Mouse (Mus musculus) heart, embryonic 10.5 days (tissue): Measurements from ENCODE around the gene Blmh. TPM values are rescaled to one million over a fixed set of nuclear protein-coding genes. Genes with fewer than 3 reads are reported as not detected.
A peak's percentile ranks its signal among the peaks of the same experiment; 100 is the strongest.
"Not testable (repeated sequence)": the region's sequence is repeated elsewhere in the genome, so short reads cannot be mapped to it uniquely, and the experiment has no call there.

Experiments
- DNase-seq: peaks from one replicate; pipeline ENCODE4 v3.0.0-alpha.2; 2017; ENCODE audit warnings: low spot score
- H3K27ac ChIP-seq: fragments of 300-500 bp; sonication (generic); 2 replicates; pipeline ENCODE4 v1.5.1; 2016; ENCODE audit warnings: mild to moderate bottlenecking
- H3K27me3 ChIP-seq: fragments of 300-500 bp; sonication (generic); 2 replicates; pipeline ENCODE4 v1.6.1; 2016; ENCODE audit warnings: mild to moderate bottlenecking; ENCODE audit not compliant: poor library complexity, insufficient read depth, severe bottlenecking
- H3K36me3 ChIP-seq: fragments of 300-500 bp; sonication (generic); 2 replicates; pipeline ENCODE4 v1.6.1; 2016; ENCODE audit warnings: mild to moderate bottlenecking, moderate library complexity
- H3K4me1 ChIP-seq: fragments of 300-500 bp; sonication (generic); 2 replicates; pipeline ENCODE4 v1.6.1; 2016; ENCODE audit warnings: mild to moderate bottlenecking
- H3K4me3 ChIP-seq: fragments of 300-500 bp; sonication (generic); 2 replicates; pipeline ENCODE4 v1.5.1; 2016; ENCODE audit warnings: mild to moderate bottlenecking, moderate library complexity
- H3K9me3 ChIP-seq: fragments of 300-500 bp; sonication (generic); 2 replicates; pipeline ENCODE4 v1.6.1; 2016; ENCODE audit warnings: mild to moderate bottlenecking, moderate library complexity
- WGBS: fragments of 180-500 bp; shearing (Covaris S2); methylation state at CpG from one replicate; pipeline ENCODE4 v1.1.7; 2016; 5-methylcytosine and 5-hydroxymethylcytosine counted together
- polyA plus RNA-seq: library from polyadenylated mRNA; unstranded; fragments of >200 nt; fragmentation: Nextera tagmentation; extraction: Ambion mirVana; gene quantifications from 2 replicates; pipeline ENCODE4 v1.2.1, GENCODE M21; 2016

Gene Blmh
- polyA plus RNA-seq, 1 experiment from 2014 or later, result 152 TPM

GRCm38 (mm10) chr11:76899758-76900738 is 24.6 kb upstream of the Blmh start:
- H3K9me3 ChIP-seq, result no peaks in the 10 kb centered on the region
- WGBS, result 61% methylated on average over 5 of the region's 5 CpGs
- no peak overlapping the region for H3K27ac ChIP-seq
- no peaks in the 10 kb centered on the region for H3K27me3 ChIP-seq
- DNase-seq, result no peak
- H3K4me1 ChIP-seq, result peaks cover 4% of the 10 kb centered on the region
- H3K36me3 ChIP-seq, result no peaks in the 10 kb centered on the region
- H3K4me3 ChIP-seq, result no peak overlapping the region

DNA sequence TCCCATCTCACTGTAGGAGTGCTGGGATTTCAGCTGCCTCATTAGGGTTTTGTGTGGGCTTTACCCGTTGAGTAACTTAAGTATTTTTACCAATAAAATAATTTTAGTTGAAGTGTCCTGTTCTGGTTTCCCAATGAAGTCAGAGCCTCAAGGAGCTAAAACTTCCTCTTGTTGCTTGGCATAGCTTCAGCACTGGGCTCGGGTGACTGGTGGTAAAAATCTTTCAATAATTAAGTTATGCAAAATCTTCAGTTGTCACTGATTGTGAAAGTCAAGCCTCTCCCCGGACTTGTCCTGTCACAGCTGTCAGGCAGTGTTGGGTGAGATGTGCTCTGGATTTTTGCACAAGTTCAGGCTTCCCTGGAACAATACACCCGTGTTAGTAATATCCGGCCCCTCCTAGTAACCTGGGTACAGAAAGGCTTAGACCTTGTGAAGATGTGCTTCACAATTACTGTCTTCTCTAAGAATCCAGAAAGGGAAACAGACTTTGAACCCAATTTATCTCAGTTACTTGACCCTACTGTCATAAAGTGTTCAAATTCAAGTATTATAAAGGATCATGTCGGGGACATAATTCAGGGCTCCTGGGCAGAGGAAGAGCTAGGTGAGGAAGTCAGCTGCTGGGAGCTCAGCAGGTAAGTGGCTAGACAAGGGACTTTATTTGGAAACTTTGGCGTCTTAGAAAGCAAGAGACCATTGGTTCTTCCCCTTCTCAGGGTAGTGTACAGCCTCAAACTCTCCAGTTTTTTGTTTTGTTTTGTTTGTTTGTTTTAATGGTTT is 22.8 kb upstream of the Blmh start, which contains the start of gene Tmigd1:
Gene Tmigd1 (plus strand): TSS at position 581 of the 783 bp plus-strand sequence.
- H3K36me3 ChIP-seq, result no peaks in the 10 kb centered on the region
- no peak within 1 kb of the TSS for H3K4me3 ChIP-seq

GRCm38 (mm10) chr11:76904340-76904739 is 20.3 kb upstream of the Blmh start:
- DNase-seq, result no peak
- Histone ChIP-seq H3K27me3 (no peaks in the 10 kb centered on the region), H3K4me3 (no peak overlapping the region), H3K36me3 (no peaks in the 10 kb centered on the region), H3K4me1 (no peaks in the 10 kb centered on the region), H3K9me3 (no peaks in the 10 kb centered on the region), H3K27ac (no peak overlapping the region)
- WGBS, result 88% methylated on average over 2 of the region's 2 CpGs

More for the DNA sequence above, 22.8 kb upstream of the Blmh start, which contains the start of gene Tmigd1:
- Histone ChIP-seq H3K27ac (no peak within 1 kb of the TSS), H3K27me3 (no peaks in the 10 kb centered on the region), H3K4me1 (no peaks in the 10 kb centered on the region), H3K9me3 (no peaks in the 10 kb centered on the region)
- WGBS, result 68% methylated on average over 7 of the region's 7 CpGs
- DNase-seq, result no peak

GRCm38 (mm10) chr11:76908651-76909050 is 16.0 kb upstream of the Blmh start:
- H3K27ac ChIP-seq, result no peak overlapping the region
- no peaks in the 10 kb centered on the region for H3K36me3 ChIP-seq
- 82% methylated on average over 7 of the region's 7 CpGs for WGBS
- no peaks in the 10 kb centered on the region for H3K9me3 ChIP-seq
- no peak for DNase-seq
- no peaks in the 10 kb centered on the region for H3K27me3 ChIP-seq
- peaks cover 20% of the 10 kb centered on the region for H3K4me1 ChIP-seq
- no peak overlapping the region for H3K4me3 ChIP-seq

DNA sequence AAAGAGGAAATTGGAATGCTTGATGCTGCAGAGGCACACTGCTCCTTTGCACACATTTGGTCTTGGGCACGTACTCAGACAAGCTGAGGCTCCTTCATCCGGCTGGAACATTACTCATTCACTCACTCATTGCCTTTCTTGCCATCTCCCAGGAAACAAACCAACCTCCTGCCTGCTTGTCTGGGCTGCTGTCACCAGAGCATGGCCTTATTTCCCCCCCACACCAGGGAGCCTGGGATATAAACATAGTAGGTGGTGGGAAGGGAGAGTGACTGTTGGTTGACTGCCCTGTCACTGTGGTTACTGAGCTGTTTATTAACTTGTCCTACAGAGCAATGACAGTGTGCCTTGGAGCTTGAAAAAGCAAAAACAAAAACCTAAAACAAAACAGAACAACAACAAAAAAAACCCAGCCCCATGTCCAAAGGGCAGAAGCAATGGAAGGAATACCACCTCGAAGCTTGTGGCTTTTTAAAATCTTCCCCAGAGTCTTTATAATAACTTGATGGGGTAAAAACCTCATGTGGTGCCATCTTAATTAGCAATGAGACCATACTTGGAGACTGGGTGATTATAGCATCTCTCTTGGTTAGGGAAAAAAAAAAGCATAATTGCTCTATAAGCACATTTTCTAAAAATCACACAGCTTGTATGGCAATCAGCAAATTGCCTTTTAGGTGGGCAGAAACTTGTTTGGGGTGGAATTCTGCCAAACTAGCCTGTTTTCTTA is 13.1 kb upstream of the Blmh start:
- Histone ChIP-seq H3K27ac (no peak overlapping the region), H3K27me3 (no peaks in the 10 kb centered on the region)
- WGBS, result 48% methylated on average over 3 of the region's 3 CpGs

GRCm38 (mm10) chr11:76912055-76912395 is 12.6 kb upstream of the Blmh start:
- DNase-seq, result peak; percentile 78
- no peaks in the 10 kb centered on the region for H3K9me3 ChIP-seq
- no peak overlapping the region for H3K4me3 ChIP-seq
- no peaks in the 10 kb centered on the region for H3K27me3 ChIP-seq
- WGBS, result 19% methylated on average over 7 of the region's 7 CpGs
- H3K4me1 ChIP-seq, result peaks cover 30% of the 10 kb centered on the region
- peak overlapping the region; percentile 52; the same call in 1 of the 2 replicates for H3K27ac ChIP-seq
- H3K36me3 ChIP-seq, result no peaks in the 10 kb centered on the region

More for the DNA sequence above, 13.1 kb upstream of the Blmh start:
- no peak for DNase-seq
- H3K9me3 ChIP-seq, result no peaks in the 10 kb centered on the region
- H3K36me3 ChIP-seq, result no peaks in the 10 kb centered on the region
- H3K4me3 ChIP-seq, result no peak overlapping the region
- peaks cover 24% of the 10 kb centered on the region for H3K4me1 ChIP-seq

- DNase-seq, result no peak
- WGBS, result 79% methylated on average over 7 of the region's 7 CpGs
These were observed 10.2 kb upstream of the Blmh start for GRCm38 (mm10) chr11:76914366-76914765.

DNA sequence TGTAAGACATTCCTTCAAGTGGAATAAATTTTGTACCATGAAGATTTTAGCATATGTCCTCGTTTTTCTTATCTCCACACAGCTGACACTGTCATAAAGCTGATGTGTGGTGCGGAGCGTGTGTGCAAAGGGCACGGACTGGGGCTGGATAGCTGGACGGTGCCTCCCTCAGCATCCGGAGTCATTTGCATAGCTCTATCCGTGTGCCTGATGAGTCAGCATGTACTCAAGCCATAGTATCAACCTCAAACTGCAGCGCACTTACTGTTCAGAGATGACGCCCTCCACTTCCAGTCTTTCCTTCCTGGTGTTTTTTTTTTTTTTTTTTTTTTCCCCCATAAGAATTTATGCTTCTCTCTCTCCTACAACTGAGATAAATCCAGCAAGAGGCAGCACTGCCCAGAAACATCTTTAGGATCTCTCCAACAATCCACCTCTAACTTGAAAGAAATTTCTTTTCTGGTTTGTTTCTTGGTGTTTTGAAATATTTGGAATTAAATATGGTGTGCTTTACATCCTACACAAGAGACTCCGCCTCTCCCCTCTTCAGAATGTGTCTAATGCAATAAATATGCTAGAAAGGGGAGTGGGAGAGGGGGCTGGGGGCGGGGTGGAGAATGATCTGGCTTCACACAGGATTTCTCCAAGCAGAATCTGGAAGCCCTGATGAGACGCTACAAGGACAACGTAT is 7.9 kb upstream of the Blmh start:
- no peaks in the 10 kb centered on the region for H3K36me3 ChIP-seq
- WGBS, result 40% methylated on average over 13 of the region's 13 CpGs
- no peak for DNase-seq
- no peaks in the 10 kb centered on the region for H3K9me3 ChIP-seq
- H3K27ac ChIP-seq, result 0 out of 2 replicates have a peak overlapping the region, but pooled peaks have one; percentile 16
- peaks cover 27% of the 10 kb centered on the region for H3K4me1 ChIP-seq
- H3K4me3 ChIP-seq, result no peak overlapping the region
- no peaks in the 10 kb centered on the region for H3K27me3 ChIP-seq

More at GRCm38 (mm10) chr11:76914366-76914765, 10.2 kb upstream of the Blmh start:
- Histone ChIP-seq H3K36me3 (no peaks in the 10 kb centered on the region), H3K4me3 (no peak overlapping the region), H3K4me1 (peaks cover 37% of the 10 kb centered on the region), H3K27me3 (no peaks in the 10 kb centered on the region), H3K27ac (no peak overlapping the region), H3K9me3 (no peaks in the 10 kb centered on the region)

- Histone ChIP-seq H3K9me3 (no peaks in the 10 kb centered on the region), H3K36me3 (no peaks in the 10 kb centered on the region), H3K27me3 (no peaks in the 10 kb centered on the region), H3K4me1 (peaks cover 22% of the 10 kb centered on the region), H3K4me3 (no peak overlapping the region), H3K27ac (no peak overlapping the region)
- WGBS, result 53% methylated on average over 3 of the region's 3 CpGs
- DNase-seq, result no peak
These were observed 7.4 kb upstream of the Blmh start for GRCm38 (mm10) chr11:76917230-76917548.

DNA sequence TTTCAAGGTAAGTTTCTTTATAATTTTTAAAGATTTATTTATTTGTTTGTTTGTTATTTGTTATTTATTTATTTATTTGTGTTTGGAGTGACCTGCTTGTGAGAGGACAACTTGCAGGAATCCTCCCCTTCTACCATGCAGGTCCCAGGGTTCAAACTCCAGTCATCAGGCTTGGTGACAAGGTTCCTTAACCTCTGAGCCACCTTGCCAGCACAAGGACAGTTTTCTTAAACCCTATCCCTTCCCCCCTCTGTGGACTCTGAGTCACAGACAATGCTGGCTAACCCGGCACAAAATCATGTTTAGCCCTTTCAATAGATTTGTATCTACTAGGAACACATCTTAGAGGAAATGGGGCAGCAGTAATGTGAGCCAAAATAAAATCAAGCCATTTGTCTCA is 4.0 kb upstream of the Blmh start:
- H3K27ac ChIP-seq, result no peak overlapping the region
- no peaks in the 10 kb centered on the region for H3K27me3 ChIP-seq
- no peaks in the 10 kb centered on the region for H3K9me3 ChIP-seq
- no peaks in the 10 kb centered on the region for H3K36me3 ChIP-seq
- H3K4me1 ChIP-seq, result peaks cover 18% of the 10 kb centered on the region
- WGBS, result 66% methylated on average over 1 of the region's 1 CpGs
- no peak for DNase-seq
- no peak overlapping the region for H3K4me3 ChIP-seq

GRCm38 (mm10) chr11:76928586-76928985 is 4.0 kb downstream of the Blmh start:
- H3K27me3 ChIP-seq, H3K4me1 ChIP-seq, H3K27ac ChIP-seq, DNase-seq, H3K9me3 ChIP-seq, H3K4me3 ChIP-seq, H3K36me3 ChIP-seq: not testable (repeated sequence)
- WGBS, result 90% methylated on average over 8 of the region's 8 CpGs

GRCm38 (mm10) chr11:76933209-76933608 is 8.6 kb downstream of the Blmh start:
- Histone ChIP-seq H3K9me3 (no peaks in the 10 kb centered on the region), H3K4me3 (no peak overlapping the region), H3K36me3 (no peaks in the 10 kb centered on the region), H3K27ac (no peak overlapping the region), H3K27me3 (0 out of 2 replicates have a peak, but pooled peaks cover 3% of the 10 kb centered on the region), H3K4me1 (0 out of 2 replicates have a peak, but pooled peaks cover 5% of the 10 kb centered on the region)
- 69% methylated on average over 3 of the region's 3 CpGs for WGBS
- no peak for DNase-seq
